Mouse (Mus musculus) liver, adult 2 months (tissue): ENCODE results near the gene Cntn5.

Experiments used
- CTCF ChIP-seq: fragments of 200-500 bp; IDR thresholded peaks from 2 replicates; pipeline ENCODE4 v1.5.1; 2011; ENCODE audit warnings: low read depth, low read length, control low read depth
- POLR2A ChIP-seq: fragments of 200-500 bp; IDR thresholded peaks from 2 replicates; pipeline ENCODE4 v1.6.1; 2011; ENCODE audit warnings: low read length, control low read depth; ENCODE audit not compliant: insufficient read depth; ENCODE audit errors: extremely low read depth

- TF ChIP-seq CTCF: no peak
- no peak for TF ChIP-seq POLR2A
These were observed 671.2 kb downstream of the Cntn5 start for GRCm38 (mm10) chr9:10233364-10233763.
